Mouse (Mus musculus) stomach, postnatal 0 days (tissue): ENCODE measurements around the gene Helb. TPM values are rescaled to one million over a fixed set of nuclear protein-coding genes. Genes with fewer than 3 reads are reported as not detected.

ENCODE experiments used
- ATAC-seq: fragments of 200-750 bp; cut with Nextera tagmentation; 2 replicates; pipeline ENCODE4 v1.8.0; 2017; ENCODE audit not compliant: low FRiP score, low TSS enrichment
- DNase-seq: peaks from one replicate; pipeline ENCODE4 v3.0.0-alpha.2; 2016; ENCODE audit warnings: low spot score
- H3K27ac ChIP-seq: fragments of 300-500 bp; sonication (generic); replicated peaks from 2 replicates; pipeline ENCODE4 v1.5.1; 2014; ENCODE audit warnings: mild to moderate bottlenecking, control low read depth
- H3K27me3 ChIP-seq: fragments of 300-500 bp; sonication (generic); 2 replicates; pipeline ENCODE4 v1.6.1; 2014; ENCODE audit warnings: low read length; ENCODE audit not compliant: control insufficient read depth, insufficient read depth
- H3K36me3 ChIP-seq: fragments of 300-500 bp; sonication (generic); 2 replicates; pipeline ENCODE4 v1.6.1; 2014; ENCODE audit warnings: low read length, mixed read lengths; ENCODE audit not compliant: control insufficient read depth, insufficient read depth
- H3K4me1 ChIP-seq: fragments of 300-500 bp; sonication (generic); replicated peaks from 2 replicates; pipeline ENCODE4 v1.6.1; 2014; ENCODE audit warnings: antibody characterized with exemption; ENCODE audit not compliant: control insufficient read depth, insufficient read depth
- H3K4me2 ChIP-seq: fragments of 300-500 bp; sonication (generic); replicated peaks from 2 replicates; pipeline ENCODE4 v1.6.1; 2014; ENCODE audit warnings: low read depth, mild to moderate bottlenecking, control low read depth, moderate library complexity
- H3K4me3 ChIP-seq: fragments of 300-500 bp; sonication (generic); 2 replicates; pipeline ENCODE4 v1.5.1; 2014; ENCODE audit warnings: low read depth, low read length, control low read depth
- H3K9ac ChIP-seq: fragments of 300-500 bp; sonication (generic); 2 replicates; pipeline ENCODE4 v1.6.1; 2014; ENCODE audit warnings: mild to moderate bottlenecking, low read length, control low read depth, mixed read lengths
- H3K9me3 ChIP-seq: fragments of 300-500 bp; sonication (generic); 2 replicates; pipeline ENCODE4 v1.6.1; 2016; ENCODE audit warnings: low read length; ENCODE audit not compliant: control insufficient read depth
- CTCF ChIP-seq: IDR thresholded peaks from 2 replicates; pipeline ENCODE4 v1.5.1; 2016; ENCODE audit warnings: antibody characterized with exemption, low read depth, mild to moderate bottlenecking, moderate library complexity
- EP300 ChIP-seq: optimal IDR thresholded peaks from 2 replicates; pipeline ENCODE3; 2016; ENCODE audit warnings: antibody characterized with exemption
- WGBS: fragments of 180-500 bp; shearing (Covaris S2); extraction: QIAGEN DNeasy Blood & Tissue Kit; methylation state at CpG from one replicate; pipeline ENCODE4 v1.1.7; 2014; 5-methylcytosine and 5-hydroxymethylcytosine counted together
- polyA plus RNA-seq: library from polyadenylated mRNA; unstranded; fragments of >200 nt; fragmentation: Nextera tagmentation; extraction: Ambion mirVana; gene quantifications from 2 replicates; pipeline ENCODE4 v1.2.1, GENCODE M21; 2015

Helb gene
- polyA plus RNA-seq, 1 experiment from 2014 or later: 3.1 TPM

- Histone ChIP-seq H3K36me3 (no peaks in the 10 kb centered on the region), H3K27ac (no peak overlapping the region), H3K9me3 (no peaks in the 10 kb centered on the region), H3K4me1 (no peaks in the 10 kb centered on the region), H3K27me3 (no peaks in the 10 kb centered on the region), H3K4me3 (no peak overlapping the region), H3K9ac (no peak overlapping the region), H3K4me2 (no peak overlapping the region)
- no peak for ATAC-seq
- no peak for DNase-seq
- TF ChIP-seq EP300: no peak
- TF ChIP-seq CTCF: no peak
- 92% methylated on average over 5 of the region's 5 CpGs for WGBS
Observed at GRCm38 (mm10) chr10:120038194-120038593, 74.6 kb downstream of the Helb start.

- no peaks in the 10 kb centered on the region for H3K36me3 ChIP-seq
- H3K9ac ChIP-seq: no peak overlapping the region
- 55% methylated on average over 6 of the region's 6 CpGs for WGBS
- ATAC-seq (no peak), DNase-seq (no peak)
- no peaks in the 10 kb centered on the region for H3K27me3 ChIP-seq
- no peaks in the 10 kb centered on the region for H3K4me1 ChIP-seq
- TF ChIP-seq CTCF (no peak), EP300 (no peak)
- H3K4me2 ChIP-seq: no peak overlapping the region
- no peaks in the 10 kb centered on the region for H3K9me3 ChIP-seq
- no peak overlapping the region for H3K27ac ChIP-seq
- no peak overlapping the region for H3K4me3 ChIP-seq
Observed at GRCm38 (mm10) chr10:120035824-120036223, 77.0 kb downstream of the Helb start.

- Histone ChIP-seq H3K4me3 (no peak overlapping the region), H3K4me2 (no peak overlapping the region), H3K9ac (no peak overlapping the region), H3K36me3 (no peaks in the 10 kb centered on the region), H3K27ac (no peak overlapping the region), H3K4me1 (no peaks in the 10 kb centered on the region), H3K9me3 (no peaks in the 10 kb centered on the region), H3K27me3 (no peaks in the 10 kb centered on the region)
- DNase-seq (no peak), ATAC-seq (no peak)
- WGBS: 54% methylated on average over 15 of the region's 15 CpGs
- TF ChIP-seq EP300 (no peak), CTCF (no peak)
Observed at GRCm38 (mm10) chr10:120035211-120035733, 77.5 kb downstream of the Helb start.

GRCm38 (mm10) chr10:120033866-120034265 is 78.9 kb downstream of the Helb start:
- Histone ChIP-seq H3K4me2 (no peak overlapping the region), H3K4me3 (no peak overlapping the region), H3K27ac (no peak overlapping the region), H3K4me1 (no peaks in the 10 kb centered on the region), H3K36me3 (no peaks in the 10 kb centered on the region), H3K27me3 (no peaks in the 10 kb centered on the region), H3K9me3 (no peaks in the 10 kb centered on the region), H3K9ac (no peak overlapping the region)
- no peak for ATAC-seq
- no peak for TF ChIP-seq EP300
- no peak for TF ChIP-seq CTCF
- 77% methylated on average over 9 of the region's 9 CpGs for WGBS
- no peak for DNase-seq

Other genes with a start within 250 kb of the Helb start
- gene Tmbim4, start 88.6 kb upstream of the Helb start, polyA plus RNA-seq: 178 and 181 TPM in 2 replicates
- 0.74 and 0.75 TPM in 2 replicates for gene Irak3, start 89.1 kb upstream of the Helb start, polyA plus RNA-seq
- gene Llph, start 114.1 kb upstream of the Helb start, polyA plus RNA-seq: 46.6 and 47.5 TPM in 2 replicates